Mouse (Mus musculus) liver, embryonic 13.5 days (tissue): Measurements from ENCODE around the gene Adgrg1. TPM values are rescaled to one million over a fixed set of nuclear protein-coding genes. Genes with fewer than 3 reads are reported as not detected.

Source experiments
- ATAC-seq: fragments of 200-750 bp; cut with Nextera tagmentation; 2 replicates; pipeline ENCODE4 v1.8.0; 2017; ENCODE audit warnings: low read depth, mild to moderate bottlenecking, moderate number of reproducible peaks, moderate library complexity
- DNase-seq: peaks from one replicate; pipeline ENCODE4 v3.0.0; 2022
- H3K27ac ChIP-seq: fragments of 300-500 bp; sonication (generic); 2 replicates; pipeline ENCODE4 v1.5.1; 2015; ENCODE audit warnings: moderate library complexity, mild to moderate bottlenecking, inconsistent platforms
- H3K27me3 ChIP-seq: fragments of 300-500 bp; sonication (generic); 2 replicates; pipeline ENCODE4 v1.6.1; 2015; ENCODE audit warnings: mild to moderate bottlenecking, inconsistent platforms
- H3K36me3 ChIP-seq: fragments of 300-500 bp; sonication (generic); 2 replicates; pipeline ENCODE4 v1.6.1; 2015; ENCODE audit warnings: mild to moderate bottlenecking, inconsistent platforms
- H3K4me1 ChIP-seq: fragments of 300-500 bp; sonication (generic); replicated peaks from 2 replicates; pipeline ENCODE4 v1.6.1; 2015; ENCODE audit warnings: inconsistent platforms
- H3K4me2 ChIP-seq: fragments of 300-500 bp; sonication (generic); 2 replicates; pipeline ENCODE4 v1.6.1; 2015; ENCODE audit warnings: inconsistent platforms, mild to moderate bottlenecking, moderate library complexity
- H3K4me3 ChIP-seq: fragments of 300-500 bp; sonication (generic); replicated peaks from 2 replicates; pipeline ENCODE4 v1.5.1; 2015; ENCODE audit warnings: mild to moderate bottlenecking, inconsistent platforms
- H3K9ac ChIP-seq: fragments of 300-500 bp; sonication (generic); 2 replicates; pipeline ENCODE4 v1.6.1; 2015; ENCODE audit warnings: mild to moderate bottlenecking, inconsistent platforms
- H3K9me3 ChIP-seq: fragments of 300-500 bp; sonication (generic); replicated peaks from 2 replicates; pipeline ENCODE4 v1.6.1; 2016; ENCODE audit warnings: inconsistent platforms
- WGBS: fragments of 180-500 bp; shearing (Covaris S2); methylation state at CpG from one replicate; pipeline ENCODE4 v1.1.7; 2015; ENCODE audit not compliant: insufficient replicate concordance; 5-methylcytosine and 5-hydroxymethylcytosine counted together
- polyA plus RNA-seq: library from polyadenylated mRNA; unstranded; fragments of >200 nt; fragmentation: Nextera tagmentation; extraction: Ambion mirVana; gene quantifications from 2 replicates; pipeline ENCODE4 v1.2.1, GENCODE M21; 2015

Gene Adgrg1
- polyA plus RNA-seq, 1 experiment from 2014 or later: 42.7 TPM

DNA sequence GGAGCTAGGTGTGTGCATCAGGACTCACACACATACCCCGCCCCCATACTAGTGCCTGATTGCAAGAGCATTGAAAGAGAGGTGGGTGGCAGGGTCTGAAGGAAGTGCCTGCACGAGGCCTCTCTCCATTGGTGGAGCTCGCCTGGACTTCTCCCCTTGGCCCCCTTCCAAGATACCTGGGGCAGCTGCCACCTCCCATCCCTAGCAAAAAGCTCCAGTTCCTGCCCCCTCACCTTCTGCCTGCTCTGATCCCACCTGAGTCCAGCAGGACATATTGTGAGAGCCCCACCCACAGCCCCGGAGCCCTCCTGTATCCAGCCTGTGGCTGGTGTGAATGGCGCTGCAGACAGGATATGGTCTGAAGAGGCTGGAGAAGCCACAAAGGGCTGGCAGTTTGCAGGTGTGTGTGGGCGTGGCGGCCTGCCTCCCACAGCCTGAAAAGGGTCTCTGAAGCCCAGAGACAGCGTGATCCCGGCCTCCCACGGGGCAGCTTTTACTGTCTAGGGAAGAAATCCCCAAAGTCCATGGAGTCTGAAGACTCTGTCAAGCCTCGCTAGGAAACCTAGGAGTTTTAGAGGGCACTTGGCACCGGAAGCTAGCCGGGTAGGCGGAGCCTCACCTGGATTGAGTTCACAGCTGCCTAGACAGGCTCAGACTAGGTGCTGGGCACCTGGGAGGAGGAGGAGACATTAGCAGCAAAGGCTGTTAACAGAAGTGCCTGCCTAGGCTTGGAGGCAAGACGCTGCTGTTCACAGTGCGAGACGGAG lies 2.3 kb downstream of the Adgrg1 start:
- Histone ChIP-seq H3K4me1 (peaks cover 90% of the 10 kb centered on the region), H3K4me2 (peak overlapping the region; percentile 58), H3K36me3 (no peaks in the 10 kb centered on the region), H3K9ac (peak overlapping the region; percentile 54), H3K27ac (0 out of 2 replicates have a peak overlapping the region, but pooled peaks have one; percentile 30), H3K4me3 (peak overlapping the region; percentile 43), H3K9me3 (no peaks in the 10 kb centered on the region), H3K27me3 (peaks cover 8% of the 10 kb centered on the region; the same call in 1 of the 2 replicates)
- WGBS: 15% methylated on average over 17 of the region's 17 CpGs
- ATAC-seq: no peak; the same call in 1 of the 2 replicates
- no peak for DNase-seq

DNA sequence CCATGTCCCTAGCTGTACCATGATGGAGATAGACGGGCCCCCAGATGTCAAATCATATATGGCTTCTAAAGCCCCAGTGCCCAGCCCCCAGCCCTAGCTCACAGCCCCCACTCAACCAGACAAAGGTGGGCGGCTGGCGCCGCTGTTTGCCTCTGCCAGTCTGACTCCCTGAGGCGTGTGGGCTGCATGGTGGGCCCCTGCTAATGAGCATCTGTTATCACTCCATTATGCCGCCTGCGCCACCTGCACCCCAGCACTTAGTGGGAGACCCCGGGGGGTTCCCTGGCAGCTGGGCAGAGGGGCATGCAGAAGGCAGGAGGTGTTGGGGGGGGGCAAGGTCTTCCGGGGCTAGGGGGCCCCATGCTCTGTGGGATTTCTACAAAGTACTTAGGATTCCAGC lies 3.6 kb downstream of the Adgrg1 start:
- ATAC-seq (no peak), DNase-seq (no peak)
- Histone ChIP-seq H3K9ac (peak overlapping the region; percentile 54), H3K9me3 (no peaks in the 10 kb centered on the region), H3K27ac (0 out of 2 replicates have a peak overlapping the region, but pooled peaks have one; percentile 52), H3K27me3 (peaks cover 8% of the 10 kb centered on the region; the same call in 1 of the 2 replicates), H3K4me3 (peak overlapping the region; percentile 43), H3K36me3 (no peaks in the 10 kb centered on the region), H3K4me1 (peaks cover 100% of the 10 kb centered on the region), H3K4me2 (peak overlapping the region; percentile 58)
- WGBS: 39% methylated on average over 9 of the region's 9 CpGs

DNA sequence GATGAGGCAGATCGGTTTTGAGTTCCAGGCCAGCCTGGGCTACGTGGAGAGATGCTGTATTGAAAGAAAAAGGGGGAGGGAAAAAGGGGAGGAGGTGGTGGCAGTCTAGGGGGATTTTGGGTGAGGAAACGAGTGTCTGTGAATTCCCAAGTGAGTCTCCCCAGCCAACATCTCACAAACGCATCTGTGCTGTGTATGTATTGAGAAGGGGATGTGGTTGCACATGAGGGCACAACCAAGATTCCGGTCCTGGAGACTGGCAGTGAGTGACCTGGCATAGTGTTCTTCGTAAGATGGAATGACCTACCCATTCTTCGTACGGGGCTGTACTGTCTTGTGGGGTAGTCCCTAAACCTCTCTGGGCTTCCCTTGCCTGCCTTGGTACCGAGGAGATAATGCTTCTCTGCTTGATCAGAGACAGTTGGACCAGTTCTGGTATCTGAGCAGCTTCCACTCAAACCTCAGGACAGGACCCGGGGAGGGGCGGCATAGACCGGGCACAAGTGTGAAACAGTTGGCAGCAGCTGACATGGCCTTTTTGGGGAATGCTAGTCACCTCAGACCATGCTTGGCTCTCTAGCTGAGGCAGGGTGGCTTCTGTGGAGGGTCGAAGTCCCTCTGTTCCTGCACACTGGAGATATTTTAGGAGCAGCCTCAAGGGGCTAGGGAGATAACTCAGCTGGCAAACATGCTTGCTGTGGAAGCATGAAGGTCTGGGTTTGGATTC lies 4.2 kb downstream of the Adgrg1 start:
- Histone ChIP-seq H3K27ac (peak overlapping the region; percentile 52; the same call in 1 of the 2 replicates), H3K4me2 (peak overlapping the region; percentile 58), H3K9ac (peak overlapping the region; percentile 54), H3K4me1 (peaks cover 100% of the 10 kb centered on the region), H3K27me3 (peaks cover 8% of the 10 kb centered on the region; the same call in 1 of the 2 replicates), H3K9me3 (no peaks in the 10 kb centered on the region), H3K36me3 (no peaks in the 10 kb centered on the region), H3K4me3 (peak overlapping the region; percentile 43; the same call in 1 of the 2 replicates)
- DNase-seq (no peak), ATAC-seq (no peak)
- WGBS: 42% methylated on average over 13 of the region's 13 CpGs

DNA sequence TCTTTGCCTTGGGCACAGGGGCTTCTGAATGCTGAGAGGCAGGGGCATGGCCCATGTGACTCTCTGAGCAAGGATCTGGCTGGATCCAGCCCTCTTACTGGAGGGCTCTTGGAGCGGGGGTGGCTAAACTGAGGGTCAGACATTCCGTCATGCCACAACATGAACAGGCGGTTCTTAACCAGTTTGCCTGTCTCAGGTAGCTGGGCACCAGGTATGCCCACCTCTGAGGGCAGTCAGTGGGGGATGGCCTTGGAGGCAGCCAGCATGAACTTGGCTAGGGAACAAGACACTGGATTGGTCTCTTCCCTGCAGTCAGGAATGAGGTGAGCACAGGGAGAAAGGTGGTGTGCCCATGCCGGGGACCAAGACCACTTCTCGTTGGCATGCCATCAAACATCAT lies 5.6 kb downstream of the Adgrg1 start:
- Histone ChIP-seq H3K27me3 (peaks cover 8% of the 10 kb centered on the region; the same call in 1 of the 2 replicates), H3K4me3 (no peak overlapping the region), H3K27ac (no peak overlapping the region), H3K4me1 (peaks cover 96% of the 10 kb centered on the region), H3K4me2 (peak overlapping the region; percentile 5; the same call in 1 of the 2 replicates), H3K9me3 (no peaks in the 10 kb centered on the region), H3K36me3 (no peaks in the 10 kb centered on the region), H3K9ac (peak overlapping the region; percentile 40; the same call in 1 of the 2 replicates)
- WGBS: 81% methylated on average over 5 of the region's 5 CpGs
- DNase-seq (no peak), ATAC-seq (no peak)

DNA sequence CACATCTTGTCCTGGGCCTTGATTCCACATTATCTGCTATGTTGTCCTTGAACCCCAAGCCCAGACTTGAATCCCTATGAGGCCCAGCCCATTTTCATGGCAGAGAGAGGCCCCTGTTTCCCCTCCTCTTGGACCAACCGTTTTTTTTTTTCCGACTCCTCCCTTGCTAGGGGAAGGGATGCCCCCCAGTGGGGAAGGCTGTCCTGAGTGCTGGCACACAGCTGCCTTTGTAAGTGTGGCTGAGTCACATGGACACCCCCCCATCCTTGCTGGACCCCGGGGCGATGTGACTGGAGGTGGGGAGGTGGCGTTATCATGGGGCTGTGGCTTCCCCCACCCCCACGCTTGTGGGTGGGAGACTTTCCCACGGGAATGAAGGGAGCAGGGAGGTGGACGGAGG lies 6.4 kb downstream of the Adgrg1 start:
- Histone ChIP-seq H3K9ac (0 out of 2 replicates have a peak overlapping the region, but pooled peaks have one; percentile 3), H3K9me3 (no peaks in the 10 kb centered on the region), H3K36me3 (no peaks in the 10 kb centered on the region; the same call in 1 of the 2 replicates), H3K27me3 (peaks cover 8% of the 10 kb centered on the region; the same call in 1 of the 2 replicates), H3K4me2 (0 out of 2 replicates have a peak overlapping the region, but pooled peaks have one; percentile 5), H3K4me3 (no peak overlapping the region), H3K27ac (peak overlapping the region; percentile 98), H3K4me1 (peaks cover 96% of the 10 kb centered on the region)
- WGBS: 31% methylated on average over 8 of the region's 8 CpGs
- DNase-seq (no peak), ATAC-seq (no peak)

DNA sequence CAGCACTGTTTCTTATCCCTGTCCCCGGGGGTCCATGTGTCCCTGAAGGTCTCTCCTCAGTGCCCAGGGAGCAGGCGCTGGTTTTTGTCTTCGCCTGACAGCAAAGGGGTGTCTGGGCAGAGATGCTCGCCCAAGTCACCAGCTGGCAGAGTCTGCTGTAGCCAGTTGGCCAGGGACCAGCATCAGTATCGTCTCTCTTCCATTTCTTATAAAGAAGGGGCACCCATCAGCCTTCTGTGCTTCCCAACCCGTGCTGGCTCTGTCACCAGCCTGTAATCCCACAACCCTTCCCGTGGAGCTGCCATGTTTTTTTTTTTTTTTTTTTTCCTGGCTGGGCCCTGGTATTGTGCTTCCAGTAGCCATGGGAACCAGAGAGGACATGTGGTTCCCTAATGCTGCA lies 7.3 kb downstream of the Adgrg1 start:
- Histone ChIP-seq H3K4me1 (peaks cover 96% of the 10 kb centered on the region), H3K27me3 (peaks cover 5% of the 10 kb centered on the region; the same call in 1 of the 2 replicates), H3K27ac (peak overlapping the region; percentile 98), H3K4me2 (no peak overlapping the region), H3K9me3 (no peaks in the 10 kb centered on the region), H3K4me3 (no peak overlapping the region), H3K9ac (0 out of 2 replicates have a peak overlapping the region, but pooled peaks have one; percentile 23), H3K36me3 (peaks cover under 1% of the 10 kb centered on the region; the same call in 1 of the 2 replicates)
- DNase-seq (no peak), ATAC-seq (no peak)
- WGBS: 74% methylated on average over 7 of the region's 7 CpGs

DNA sequence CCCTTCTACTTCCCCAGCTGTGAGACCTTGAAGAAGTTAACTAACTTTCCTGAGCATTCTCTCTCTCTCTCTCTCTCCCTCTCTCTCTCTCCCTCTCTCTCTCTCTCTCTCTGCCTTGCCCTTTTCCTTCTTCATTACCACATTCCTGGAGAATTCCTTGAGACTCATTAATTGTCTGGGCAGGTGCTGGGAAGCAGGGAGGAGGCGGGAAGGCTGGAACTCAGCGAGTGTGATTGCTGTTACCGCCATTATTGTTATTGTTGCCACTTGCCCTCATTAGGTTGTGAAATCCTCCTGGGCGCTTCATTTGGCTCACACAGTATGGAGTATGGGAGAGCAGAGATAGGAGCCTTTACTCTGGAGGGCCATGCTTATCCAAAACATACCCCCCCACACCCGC lies 8.6 kb downstream of the Adgrg1 start:
- Histone ChIP-seq H3K36me3 (peaks cover 12% of the 10 kb centered on the region; the same call in 1 of the 2 replicates), H3K27me3 (0 out of 2 replicates have a peak, but pooled peaks cover 1% of the 10 kb centered on the region), H3K4me3 (no peak overlapping the region), H3K27ac (peak overlapping the region; percentile 98), H3K9me3 (no peaks in the 10 kb centered on the region), H3K4me2 (peak overlapping the region; percentile 95), H3K9ac (peak overlapping the region; percentile 95), H3K4me1 (peaks cover 96% of the 10 kb centered on the region)
- DNase-seq: no peak
- WGBS: 9% methylated on average over 5 of the region's 5 CpGs
- ATAC-seq: peak; percentile 16

DNA sequence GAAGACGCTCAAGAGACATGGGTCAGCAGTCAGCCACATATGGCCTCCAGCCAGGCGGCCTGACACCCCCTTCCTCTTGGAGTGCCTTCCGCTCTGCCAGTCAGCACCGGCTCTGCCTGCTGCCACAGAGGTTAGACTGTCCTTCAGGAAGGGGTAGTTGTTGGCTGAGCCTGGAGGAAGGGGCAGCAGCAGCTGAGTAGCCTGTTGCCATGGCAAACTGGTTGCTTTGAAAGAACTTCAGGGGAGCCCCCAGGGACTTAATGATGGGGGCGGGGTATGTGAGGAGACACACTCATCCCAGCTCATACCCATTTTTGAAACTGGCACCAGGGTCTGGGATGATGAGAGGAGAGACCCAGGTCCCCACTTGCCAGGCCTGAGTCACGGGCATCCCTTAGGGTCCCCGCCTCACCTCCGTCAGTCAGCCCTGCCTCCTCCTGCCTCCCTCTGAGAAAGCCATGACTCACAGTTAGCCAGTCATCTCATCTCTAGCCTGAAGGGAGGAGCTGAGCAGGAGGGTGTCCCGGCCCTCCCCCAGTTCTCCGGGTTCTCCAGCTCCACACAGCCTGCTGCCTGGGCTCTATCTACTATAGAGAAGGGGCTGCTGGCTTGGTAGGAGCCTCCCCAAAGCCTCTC lies 9.4 kb downstream of the Adgrg1 start:
- Histone ChIP-seq H3K36me3 (peaks cover 19% of the 10 kb centered on the region; the same call in 1 of the 2 replicates), H3K4me2 (peak overlapping the region; percentile 95), H3K4me3 (peak overlapping the region; percentile 82), H3K27ac (peak overlapping the region; percentile 98), H3K4me1 (peaks cover 96% of the 10 kb centered on the region), H3K9ac (peak overlapping the region; percentile 95), H3K9me3 (no peaks in the 10 kb centered on the region), H3K27me3 (no peaks in the 10 kb centered on the region)
- 16% methylated on average over 10 of the region's 10 CpGs for WGBS
- DNase-seq: peak; percentile 85
- peak; percentile 88 for ATAC-seq

DNA sequence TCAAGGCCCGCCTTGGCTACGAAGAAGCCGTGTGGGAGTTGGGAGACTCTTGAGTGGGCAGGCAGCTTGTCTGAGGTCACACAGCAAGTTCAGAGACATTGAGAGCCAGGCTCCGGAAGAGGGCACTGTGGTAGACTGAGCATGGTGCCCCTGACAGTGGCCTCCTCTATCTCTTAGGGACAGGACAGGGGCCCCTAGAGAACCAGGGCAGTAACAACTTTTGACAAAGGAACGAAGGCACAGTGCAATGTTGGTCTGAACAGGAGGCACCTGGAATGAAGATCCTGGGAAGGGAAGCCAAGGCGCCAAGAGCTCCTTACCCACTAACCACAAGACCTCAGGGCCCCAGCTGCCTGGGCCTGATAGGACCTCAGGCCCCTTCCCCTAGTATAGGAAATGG lies 10.5 kb downstream of the Adgrg1 start:
- peak overlapping the region; percentile 98 for H3K27ac ChIP-seq
- H3K27me3 ChIP-seq: no peaks in the 10 kb centered on the region
- H3K4me2 ChIP-seq: peak overlapping the region; percentile 95
- H3K4me1 ChIP-seq: peaks cover 96% of the 10 kb centered on the region
- 15% methylated on average over 6 of the region's 6 CpGs for WGBS
- H3K9me3 ChIP-seq: no peaks in the 10 kb centered on the region
- DNase-seq: peak; percentile 63
- peak overlapping the region; percentile 95 for H3K9ac ChIP-seq
- peak overlapping the region; percentile 82 for H3K4me3 ChIP-seq
- ATAC-seq: peak; percentile 79
- peaks cover 29% of the 10 kb centered on the region for H3K36me3 ChIP-seq

DNA sequence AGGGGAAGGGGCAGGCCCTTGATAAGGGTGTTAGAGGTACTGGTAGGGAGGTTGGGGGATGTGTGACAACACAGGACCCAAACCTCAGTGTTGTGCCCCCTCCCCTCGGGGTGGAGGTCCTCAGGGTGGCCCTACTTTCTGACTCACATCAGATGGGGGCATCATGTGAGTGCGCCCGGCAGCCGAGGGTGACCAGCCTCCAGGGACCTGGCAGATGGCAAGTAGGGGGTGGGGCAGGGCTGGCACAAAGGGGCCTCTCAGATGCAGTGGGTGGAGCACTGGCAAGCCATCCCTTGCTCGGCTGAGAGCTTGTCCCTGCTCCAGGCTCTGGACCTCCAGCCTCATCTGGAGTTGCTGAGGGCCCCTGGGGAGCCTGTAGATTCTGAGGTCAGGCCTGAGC lies 12.1 kb downstream of the Adgrg1 start:
- Histone ChIP-seq H3K27ac (peak overlapping the region; percentile 98), H3K4me3 (peak overlapping the region; percentile 82), H3K4me1 (peaks cover 96% of the 10 kb centered on the region), H3K9me3 (no peaks in the 10 kb centered on the region), H3K27me3 (no peaks in the 10 kb centered on the region), H3K4me2 (peak overlapping the region; percentile 95), H3K9ac (peak overlapping the region; percentile 95), H3K36me3 (peaks cover 45% of the 10 kb centered on the region)
- peak; percentile 57 for DNase-seq
- ATAC-seq: peak; percentile 16
- 2% methylated on average over 5 of the region's 5 CpGs for WGBS
